Mouse (Mus musculus) lung, postnatal 10 days (tissue): Measurements from ENCODE around the gene Hpca.

ENCODE experiments used
- DNase-seq: peaks from one replicate; pipeline ENCODE4 v3.0.0; 2021

Gene Hpca

GRCm38 (mm10) chr4:129106073-129106472 is 15.8 kb downstream of the Hpca start:
- no peak for DNase-seq

DNA sequence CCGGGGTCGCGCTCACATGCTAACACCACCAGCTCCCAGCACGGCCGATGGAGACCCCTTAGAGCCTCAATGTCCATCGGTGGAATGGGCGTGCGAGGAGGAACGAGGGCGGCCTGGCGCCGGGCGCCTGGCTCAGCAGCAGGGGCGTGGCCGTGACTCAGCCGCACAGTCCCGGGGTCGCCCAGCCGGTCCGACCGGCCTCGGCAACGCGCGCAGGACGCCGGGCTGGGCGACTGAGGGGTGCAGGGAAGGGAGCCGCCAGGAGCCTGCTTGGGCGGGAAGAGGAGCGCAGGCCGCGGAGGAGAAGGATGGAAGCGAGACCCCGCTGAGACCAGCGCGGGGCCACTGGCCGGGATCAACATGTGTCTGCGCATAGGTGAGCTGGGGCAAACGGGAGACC is 16.5 kb downstream of the Hpca start, which contains the start of gene Tmem54:
TSS of gene Tmem54 (plus strand) at position 193 of the 400 bp plus-strand sequence.
- DNase-seq, result peak; percentile 30

DNA sequence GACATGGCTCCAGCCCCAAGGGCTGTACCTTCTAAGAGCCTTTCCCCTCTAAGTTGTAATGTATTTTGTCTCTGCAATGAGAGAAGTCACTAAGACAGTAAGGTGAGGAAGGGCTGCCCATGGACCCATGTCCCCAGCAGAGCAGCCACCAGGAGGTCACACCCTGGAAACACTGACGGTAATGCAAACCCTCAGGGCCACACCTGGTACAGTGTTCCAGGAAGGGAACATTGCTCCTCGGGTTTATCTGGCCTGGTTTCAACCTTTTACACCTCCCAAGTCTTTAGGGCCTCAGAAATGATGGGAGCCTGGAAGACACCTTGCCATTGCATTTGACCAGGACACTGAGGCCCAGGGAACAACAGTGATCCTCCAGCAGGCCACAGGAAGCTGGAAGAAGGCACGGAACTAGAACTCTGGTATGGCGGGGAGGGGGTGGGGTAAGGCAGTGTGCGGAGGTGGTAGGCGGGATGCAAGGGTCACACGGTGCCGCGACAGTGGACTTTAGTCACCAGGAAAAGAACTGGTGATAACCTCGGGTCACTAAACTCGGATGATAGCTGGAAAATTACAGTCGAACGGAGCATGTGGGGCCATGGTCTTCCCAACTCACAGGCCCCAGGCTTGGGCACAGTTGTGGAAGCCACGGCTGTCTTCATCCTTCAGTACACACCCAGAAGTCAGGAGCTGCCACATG is 19.6 kb downstream of the Hpca start:
- DNase-seq, result no peak

- DNase-seq, result no peak
Measured at GRCm38 (mm10) chr4:129097006-129097405, 24.8 kb downstream of the Hpca start.

DNA sequence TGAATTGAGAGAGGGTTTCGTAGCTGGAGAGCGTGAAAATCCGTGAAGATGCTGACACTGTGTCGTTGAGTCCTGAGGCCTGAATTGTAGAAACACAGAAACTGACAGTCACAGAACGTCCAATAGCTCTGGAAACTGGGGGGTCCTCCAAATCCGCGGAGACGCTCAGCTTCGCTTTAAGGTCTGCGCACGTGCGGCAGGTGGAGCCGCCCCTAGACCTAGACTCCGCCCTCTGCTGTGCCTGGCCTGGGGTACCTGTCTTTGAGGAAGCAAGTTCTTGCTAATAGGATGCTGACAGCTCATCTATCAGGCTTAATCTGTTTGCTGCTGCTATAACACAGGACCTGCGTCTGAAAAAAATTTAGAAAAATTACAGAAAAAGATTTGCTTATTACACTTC is 26.6 kb downstream of the Hpca start:
- no peak for DNase-seq

DNA sequence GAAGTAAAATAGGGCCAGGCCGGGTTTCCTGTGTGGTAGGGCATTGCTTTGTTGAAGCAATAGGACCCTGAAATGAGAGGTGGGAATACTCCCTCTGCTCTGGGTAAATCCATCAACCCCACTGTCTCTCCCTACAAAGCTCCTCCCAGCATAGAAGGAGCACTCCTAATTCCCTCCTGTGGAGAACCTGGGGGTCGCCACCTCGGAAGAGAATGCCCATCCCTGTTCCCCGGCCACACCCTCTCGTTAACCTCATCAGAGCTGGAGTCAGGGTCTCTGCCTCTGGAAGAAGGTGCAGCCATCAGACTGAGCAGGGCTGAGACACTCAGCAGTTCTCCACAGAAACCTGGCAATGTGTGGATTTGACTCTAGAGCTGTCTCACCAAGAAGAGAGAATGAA is 34.0 kb downstream of the Hpca start:
- DNase-seq, result no peak

DNA sequence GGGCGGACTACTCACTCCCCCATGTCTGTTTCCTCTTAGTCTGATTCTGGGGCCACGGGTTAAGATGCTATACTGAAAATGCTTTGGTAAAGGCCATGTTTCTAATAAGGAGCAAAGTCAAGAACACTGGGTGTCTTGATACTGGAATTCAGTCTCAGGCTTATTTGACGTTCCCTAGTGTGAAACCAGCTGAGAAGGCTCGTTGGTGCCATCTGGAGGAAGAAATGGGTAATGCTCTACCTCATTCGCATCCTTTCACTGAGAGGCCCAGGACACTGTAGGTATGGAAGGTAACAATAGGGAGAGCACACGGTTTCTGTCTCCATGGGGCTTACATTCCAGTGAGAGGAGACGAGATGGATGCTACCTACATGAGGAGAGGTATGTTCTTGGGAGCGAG is 35.8 kb downstream of the Hpca start:
- peak; percentile 81 for DNase-seq

DNA sequence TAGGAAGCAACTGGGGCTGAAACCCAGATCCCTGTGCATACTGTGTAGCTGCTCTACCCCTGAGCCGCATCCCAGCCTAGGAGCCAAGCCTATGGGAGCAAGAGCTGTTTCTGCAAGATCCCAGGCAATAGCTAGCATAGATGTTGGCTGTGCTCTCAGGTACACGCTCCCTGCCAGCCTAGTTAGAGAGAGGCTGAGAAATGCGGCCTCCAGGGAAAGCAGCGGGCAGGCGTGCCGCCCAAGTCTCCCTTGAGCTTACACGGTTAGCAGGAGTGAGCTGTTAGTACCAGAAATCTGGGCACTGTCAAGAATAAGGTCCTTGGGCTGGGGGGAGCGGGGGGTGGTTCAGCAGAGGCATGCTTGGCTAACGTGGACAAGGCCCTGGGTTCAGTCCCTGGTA is 36.9 kb downstream of the Hpca start:
- no peak for DNase-seq

DNA sequence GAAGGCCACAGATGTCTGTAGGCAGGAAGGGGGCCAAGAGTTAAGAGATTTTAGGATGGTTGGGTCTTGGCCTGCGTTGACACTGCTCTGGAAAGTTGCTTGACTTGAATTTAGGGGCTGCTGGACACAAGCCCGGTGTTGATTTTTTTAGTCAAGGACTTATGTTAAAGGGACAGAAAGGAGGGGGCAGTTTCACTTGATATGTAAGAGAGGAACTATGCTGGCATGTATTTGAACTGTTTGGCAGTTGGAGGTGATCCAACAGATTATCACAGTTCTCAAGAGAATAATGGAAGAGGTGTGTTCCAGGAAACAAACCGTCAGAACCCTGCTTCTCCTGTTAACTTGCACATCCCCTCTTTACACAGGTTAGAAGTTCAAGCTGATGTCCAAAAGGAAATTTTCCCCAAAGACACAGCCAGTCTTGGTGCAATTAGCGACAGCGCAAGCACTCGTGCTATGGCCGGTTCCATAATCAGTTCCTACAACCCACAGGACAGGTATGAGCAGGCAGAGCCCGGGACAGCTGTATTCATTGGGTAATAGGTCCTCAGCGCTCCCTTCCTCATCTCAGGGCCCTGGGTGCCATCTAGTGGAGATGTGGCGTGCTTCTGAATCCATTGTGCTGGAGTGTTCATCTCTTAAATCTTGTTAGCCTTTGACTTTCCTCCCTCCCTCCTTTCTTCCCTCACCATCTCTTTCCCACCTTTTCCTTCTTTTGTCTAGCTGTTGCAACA is 39.3 kb downstream of the Hpca start:
- peak; percentile 84 for DNase-seq

- no peak for DNase-seq
Measured at GRCm38 (mm10) chr4:129081939-129082338, 39.9 kb downstream of the Hpca start.

- peak; percentile 39 for DNase-seq
Measured at GRCm38 (mm10) chr4:129081512-129081911, 40.3 kb downstream of the Hpca start.

DNA sequence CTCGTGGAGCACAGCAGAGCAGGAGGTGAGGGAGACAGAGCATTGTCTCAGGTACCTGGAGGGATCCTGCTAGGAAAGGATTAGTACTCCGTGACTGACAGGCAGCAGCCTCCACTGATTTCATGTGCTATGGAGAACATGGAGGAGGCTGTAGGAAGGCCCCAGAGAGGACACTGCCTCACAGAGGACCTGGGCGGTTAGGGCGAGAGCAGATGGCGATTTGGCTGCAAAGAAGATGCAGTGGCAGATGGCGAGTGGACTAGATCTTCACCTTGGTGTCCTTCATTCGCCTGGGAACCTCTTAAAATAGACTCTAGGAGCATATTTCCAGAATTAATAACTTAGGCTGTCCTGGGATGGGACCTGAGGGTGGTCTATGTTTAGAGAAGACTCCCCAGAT is 40.8 kb downstream of the Hpca start:
- DNase-seq, result no peak

- no peak for DNase-seq
Measured at GRCm38 (mm10) chr4:129079126-129079525, 42.7 kb downstream of the Hpca start.

DNA sequence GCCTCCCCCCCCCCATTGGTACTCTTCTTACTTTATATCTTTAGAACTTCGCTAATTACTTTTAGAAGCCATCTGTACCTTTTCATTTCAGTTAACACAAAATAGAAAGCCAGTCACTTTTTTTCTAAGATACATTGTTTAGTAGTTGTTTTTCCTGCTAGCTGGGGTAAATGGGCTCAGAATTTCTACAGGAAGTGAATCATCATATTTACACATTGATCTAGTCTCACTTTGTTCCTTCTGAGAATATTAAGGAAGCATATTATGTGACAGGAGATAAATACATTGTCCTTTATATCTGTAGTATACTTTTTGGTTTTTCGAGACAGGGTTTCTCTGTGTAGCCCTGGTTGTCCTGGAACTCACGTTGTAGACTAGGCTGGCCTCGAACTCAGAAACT is 53.0 kb downstream of the Hpca start:
- no peak for DNase-seq

GRCm38 (mm10) chr4:129067638-129068415 is 54.0 kb downstream of the Hpca start:
- no peak for DNase-seq

- no peak for DNase-seq
Measured at GRCm38 (mm10) chr4:129065688-129066236, 56.1 kb downstream of the Hpca start.

DNA sequence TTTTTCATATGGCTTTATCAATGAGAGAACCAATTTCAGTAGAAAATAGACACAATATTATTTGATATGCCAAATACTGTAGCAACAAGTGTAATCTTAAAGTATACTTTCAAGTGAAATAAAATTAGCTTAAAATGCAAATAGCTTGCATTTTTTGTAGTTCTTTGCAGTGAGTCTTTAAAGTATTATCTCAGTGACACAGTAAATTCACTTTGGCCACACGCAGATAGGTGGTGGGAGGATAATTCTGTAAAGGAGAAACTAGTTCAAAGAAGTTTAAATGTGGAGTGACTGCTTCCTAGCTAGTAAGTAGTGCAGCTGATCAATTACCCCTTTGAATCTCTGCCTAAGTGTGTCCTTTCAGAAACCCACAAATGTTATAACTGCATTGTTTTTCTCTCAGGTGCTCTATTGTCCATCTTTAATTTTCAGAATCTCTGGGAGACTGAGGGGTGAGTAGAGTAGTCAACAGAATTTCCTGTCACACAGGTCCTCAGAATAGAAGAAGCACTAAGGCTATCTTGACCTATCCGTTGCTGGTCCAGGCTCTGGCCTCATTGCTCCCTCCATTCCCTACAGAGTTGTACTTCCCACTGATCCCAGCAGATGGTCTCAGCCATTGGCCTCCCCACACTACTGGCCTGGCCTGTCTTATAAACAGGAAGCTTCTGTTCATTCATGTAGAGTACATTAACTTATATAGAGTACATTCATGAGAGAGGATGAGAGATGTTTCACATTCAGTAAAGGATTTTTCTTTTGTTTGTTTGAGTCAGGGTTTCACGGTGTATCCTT is 59.4 kb downstream of the Hpca start:
- no peak for DNase-seq
